Mouse (Mus musculus) C2C12 (cell line): ENCODE results near the gene Hoxd11. TPM values are rescaled to one million over a fixed set of nuclear protein-coding genes. Genes with fewer than 3 reads are reported as not detected.

Experiments
- H3K27me3 ChIP-seq: one replicate; pipeline ENCODE4 v1.6.1; 2011; ENCODE audit not compliant: control insufficient read depth, insufficient read depth, insufficient read length
- H3K36me3 ChIP-seq: one replicate; pipeline ENCODE4 v1.6.1; 2011; ENCODE audit not compliant: control insufficient read depth, insufficient read depth
- H3K4me3 ChIP-seq: one replicate; pipeline ENCODE4 v1.5.1; 2011; ENCODE audit warnings: mild to moderate bottlenecking, control low read depth; ENCODE audit not compliant: poor library complexity, insufficient read depth, severe bottlenecking
- H3K79me2 ChIP-seq: one replicate; pipeline ENCODE4 v1.6.1; 2011; ENCODE audit not compliant: control insufficient read depth, insufficient read depth
- H3K79me3 ChIP-seq: one replicate; pipeline ENCODE4 v1.6.1; 2011; ENCODE audit warnings: low read depth, control low read depth
- H3ac ChIP-seq: one replicate; pipeline ENCODE3; 2011; ENCODE audit warnings: low read depth; ENCODE audit not compliant: control insufficient read depth, insufficient read length
- CEBPB ChIP-seq: IDR thresholded peaks from one replicate; pipeline ENCODE4 v1.6.1; 2011; ENCODE audit warnings: low read depth, mild to moderate bottlenecking, control low read depth, moderate library complexity
- CTCF ChIP-seq: IDR thresholded peaks from one replicate; pipeline ENCODE4 v1.5.1; 2011; ENCODE audit not compliant: control insufficient read depth, insufficient read depth, insufficient read length
- FOSL1 ChIP-seq: IDR thresholded peaks from one replicate; pipeline ENCODE4 v1.8.0; 2011; ENCODE audit warnings: mild to moderate bottlenecking, low read length; ENCODE audit not compliant: poor library complexity, insufficient read depth, severe bottlenecking
- MAX ChIP-seq: IDR thresholded peaks from one replicate; pipeline ENCODE4 v1.6.1; 2011; ENCODE audit warnings: mild to moderate bottlenecking, control low read depth
- MYOD1 ChIP-seq: IDR thresholded peaks from one replicate; pipeline ENCODE4 v1.6.1; 2011; ENCODE audit warnings: low read depth; ENCODE audit not compliant: control insufficient read depth, insufficient read length
- MYOG ChIP-seq: IDR thresholded peaks from one replicate; pipeline ENCODE4 v1.6.1; 2011; ENCODE audit not compliant: control insufficient read depth, insufficient read length; ENCODE audit errors: extremely low read depth
- USF1 ChIP-seq: IDR thresholded peaks from one replicate; pipeline ENCODE4 v1.6.1; 2011; ENCODE audit warnings: low read depth, mild to moderate bottlenecking, control low read depth, moderate library complexity
- polyA plus RNA-seq: library from polyadenylated mRNA; unstranded; fragments of >200 nt; fragmentation: generic; extraction: Trizol; gene quantifications from one replicate; pipeline ENCODE4 v1.2.1, GENCODE M21; 2012; ENCODE audit warnings: missing spikeins

The Hoxd11 gene
- polyA plus RNA-seq, 1 experiment, result not detected

DNA sequence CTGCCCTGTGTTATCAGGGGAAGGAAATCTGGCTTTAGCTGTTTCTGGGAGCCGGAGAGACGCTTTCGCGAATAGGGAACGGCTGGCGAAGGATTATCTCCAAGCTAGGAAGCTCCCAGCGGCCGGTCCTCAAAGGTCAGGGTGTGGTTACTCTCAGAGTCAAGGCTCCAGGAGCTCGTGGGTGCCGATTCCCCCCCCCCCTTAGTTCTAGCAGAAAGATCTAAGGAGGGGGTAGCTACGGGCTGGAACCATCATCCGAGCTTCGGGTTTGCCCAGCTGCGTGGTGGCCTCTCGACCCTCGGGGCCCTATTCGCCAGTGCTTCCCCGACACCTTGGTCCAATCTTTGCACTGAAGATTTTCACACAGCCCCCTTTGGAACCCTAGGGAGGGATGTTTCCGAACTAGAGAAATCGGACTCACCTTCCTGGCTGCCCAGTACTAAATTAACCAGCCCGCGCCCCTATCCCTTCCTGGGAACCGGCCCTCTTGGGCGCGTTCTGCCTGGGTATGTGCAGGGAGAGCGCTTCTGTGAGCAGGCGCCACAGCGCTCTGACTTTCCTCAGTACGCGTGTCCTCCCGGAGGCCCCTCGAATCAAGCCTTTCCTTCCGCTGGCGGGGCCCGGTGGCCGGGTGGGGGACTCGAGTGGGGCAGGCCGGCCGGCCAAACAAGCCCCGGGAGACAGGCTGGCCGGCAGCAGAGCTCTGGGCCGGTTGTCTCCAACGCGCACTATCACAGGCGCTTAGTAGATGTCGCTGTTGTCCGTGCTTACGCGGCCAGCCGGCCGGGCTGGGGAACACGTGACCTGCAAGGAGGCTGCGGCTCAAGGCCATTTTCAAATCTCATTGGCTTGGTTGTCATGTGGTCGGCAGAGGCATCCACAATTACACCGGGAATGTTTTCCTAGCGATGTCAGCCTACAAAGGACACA is 11.9 kb downstream of the Hoxd11 start, which contains the start of gene Hoxd10:
Gene Hoxd10 (plus strand): TSS at position 903 of the 930 bp plus-strand sequence.
- Histone ChIP-seq H3K79me2 (no peaks in the 10 kb centered on the region), H3K79me3 (no peaks in the 10 kb centered on the region), H3ac (no peak within 1 kb of the TSS), H3K4me3 (no peak within 1 kb of the TSS), H3K36me3 (no peaks in the 10 kb centered on the region), H3K27me3 (peaks cover 68% of the 10 kb centered on the region)
- TF ChIP-seq CTCF, result no peak
- no peak for TF ChIP-seq MYOG
- no peak for TF ChIP-seq FOSL1

GRCm38 (mm10) chr2:74691995-74692807 is 12.8 kb downstream of the Hoxd11 start:
- no peak overlapping the region for H3K4me3 ChIP-seq
- TF ChIP-seq CEBPB (no peak), MYOD1 (no peak), USF1 (no peak), MAX (no peak), CTCF (no peak), FOSL1 (no peak), MYOG (no peak)
- no peaks in the 10 kb centered on the region for H3K79me2 ChIP-seq
- peaks cover 71% of the 10 kb centered on the region for H3K27me3 ChIP-seq
- no peaks in the 10 kb centered on the region for H3K36me3 ChIP-seq
- H3K79me3 ChIP-seq, result no peaks in the 10 kb centered on the region
- no peak overlapping the region for H3ac ChIP-seq

DNA sequence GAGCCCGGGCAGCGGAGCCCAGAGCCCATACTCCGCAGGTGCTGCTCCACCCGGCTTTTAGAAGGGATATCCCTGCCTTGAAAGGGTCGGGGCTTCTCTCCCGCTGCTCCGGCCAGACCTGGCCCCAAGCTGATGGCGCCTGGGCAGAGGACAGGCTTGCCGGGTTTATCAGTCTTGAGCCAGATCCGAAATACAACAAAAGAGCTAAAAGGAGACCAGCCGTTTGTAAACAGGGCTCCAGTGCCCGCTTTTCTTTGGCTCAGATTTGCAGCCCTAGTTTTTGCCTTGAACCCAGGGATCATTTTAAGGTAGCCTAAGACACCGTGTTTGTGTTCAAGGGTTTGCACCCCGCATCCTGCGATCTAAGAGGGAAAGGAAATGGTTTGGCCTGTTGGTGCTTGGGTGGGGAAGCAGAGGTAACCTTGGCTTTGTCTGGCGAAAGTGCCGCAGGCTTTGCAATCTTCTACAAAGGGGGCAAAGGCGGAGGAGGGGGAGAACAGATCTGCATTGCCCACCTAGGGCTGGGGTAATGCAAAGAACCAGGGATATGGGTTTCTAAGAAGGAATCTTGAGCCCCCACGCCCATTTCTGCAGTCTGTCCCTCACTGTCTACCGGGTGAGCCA is 13.6 kb downstream of the Hoxd11 start:
- TF ChIP-seq MYOG (no peak), CEBPB (no peak), MYOD1 (no peak), FOSL1 (no peak), USF1 (no peak), MAX (no peak), CTCF (no peak)
- H3K79me2 ChIP-seq, result no peaks in the 10 kb centered on the region
- no peaks in the 10 kb centered on the region for H3K36me3 ChIP-seq
- H3K27me3 ChIP-seq, result peaks cover 71% of the 10 kb centered on the region
- H3K79me3 ChIP-seq, result no peaks in the 10 kb centered on the region
- H3ac ChIP-seq, result no peak overlapping the region
- no peak overlapping the region for H3K4me3 ChIP-seq

DNA sequence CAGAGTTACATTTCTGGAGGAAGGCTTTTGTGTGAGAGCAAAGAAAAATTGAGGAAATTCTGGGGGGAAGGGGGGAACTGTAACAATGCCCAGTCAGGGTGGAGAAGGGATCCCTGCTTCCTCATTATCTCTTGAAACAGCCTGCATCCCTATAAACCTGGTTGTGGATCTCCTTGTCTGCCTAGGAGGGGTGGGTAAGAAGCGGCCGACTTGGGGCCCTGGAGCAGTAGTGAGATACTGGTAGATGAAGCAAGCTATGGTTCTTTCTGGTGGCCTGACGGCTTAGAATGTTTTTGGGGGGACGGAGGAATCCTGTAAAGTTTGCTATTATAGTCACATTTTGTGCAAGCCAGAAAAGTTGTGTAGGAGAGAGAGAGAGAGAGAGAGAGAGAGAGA is 14.1 kb downstream of the Hoxd11 start:
- H3K27me3 ChIP-seq, result peaks cover 74% of the 10 kb centered on the region
- H3K36me3 ChIP-seq, result no peaks in the 10 kb centered on the region
- TF ChIP-seq CTCF (no peak), USF1 (no peak), CEBPB (no peak)
- H3K79me3 ChIP-seq, result no peaks in the 10 kb centered on the region
- H3K79me2 ChIP-seq, result no peaks in the 10 kb centered on the region
- no peak overlapping the region for H3K4me3 ChIP-seq
- H3ac ChIP-seq, result no peak overlapping the region

- Histone ChIP-seq H3K27me3 (peaks cover 78% of the 10 kb centered on the region), H3K4me3 (no peak overlapping the region), H3K79me2 (no peaks in the 10 kb centered on the region)
These were observed 14.7 kb downstream of the Hoxd11 start for GRCm38 (mm10) chr2:74694066-74694465.

DNA sequence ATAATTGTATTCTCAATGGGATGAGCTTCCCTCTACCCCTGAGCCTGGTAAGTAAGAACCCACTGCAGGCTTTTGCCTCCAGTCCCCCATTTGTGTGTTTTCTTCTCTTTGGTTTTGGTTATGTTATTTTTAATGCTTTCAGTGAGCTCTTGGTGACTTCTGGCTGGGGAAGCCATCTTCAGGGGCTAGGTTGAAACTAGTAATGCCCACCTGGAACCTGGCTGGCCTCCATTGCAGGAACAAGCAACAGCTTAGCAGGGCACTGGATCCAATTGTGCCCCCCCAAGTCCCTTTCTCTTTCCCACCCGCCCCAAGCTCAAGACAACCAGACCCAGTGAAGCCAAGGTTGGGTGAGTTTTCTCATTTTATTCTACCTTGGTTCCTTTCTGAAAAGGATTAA is 16.0 kb downstream of the Hoxd11 start:
- peaks cover 81% of the 10 kb centered on the region for H3K27me3 ChIP-seq

More at GRCm38 (mm10) chr2:74694066-74694465, 14.7 kb downstream of the Hoxd11 start:
- Histone ChIP-seq H3ac (no peak overlapping the region), H3K36me3 (no peaks in the 10 kb centered on the region), H3K79me3 (no peaks in the 10 kb centered on the region)
- TF ChIP-seq FOSL1 (no peak), CEBPB (no peak), MYOG (no peak)

More for the DNA sequence above, 16.0 kb downstream of the Hoxd11 start:
- no peaks in the 10 kb centered on the region for H3K79me3 ChIP-seq
- H3K79me2 ChIP-seq, result no peaks in the 10 kb centered on the region
- H3ac ChIP-seq, result no peak overlapping the region
- no peak overlapping the region for H3K4me3 ChIP-seq
- TF ChIP-seq CEBPB (no peak), MYOD1 (no peak), CTCF (no peak), USF1 (no peak), FOSL1 (no peak), MAX (no peak), MYOG (no peak)
- no peaks in the 10 kb centered on the region for H3K36me3 ChIP-seq
